Mouse (Mus musculus): ENCODE data around the gene Nav2. TPM values are rescaled to one million over a fixed set of nuclear protein-coding genes. Genes with fewer than 3 reads are reported as not detected.
A peak's percentile ranks its signal among the peaks of the same experiment; 100 is the strongest.

Gene Nav2
- polyA plus RNA-seq, 1 experiment from 2014 or later, result 22.4 TPM

DNA sequence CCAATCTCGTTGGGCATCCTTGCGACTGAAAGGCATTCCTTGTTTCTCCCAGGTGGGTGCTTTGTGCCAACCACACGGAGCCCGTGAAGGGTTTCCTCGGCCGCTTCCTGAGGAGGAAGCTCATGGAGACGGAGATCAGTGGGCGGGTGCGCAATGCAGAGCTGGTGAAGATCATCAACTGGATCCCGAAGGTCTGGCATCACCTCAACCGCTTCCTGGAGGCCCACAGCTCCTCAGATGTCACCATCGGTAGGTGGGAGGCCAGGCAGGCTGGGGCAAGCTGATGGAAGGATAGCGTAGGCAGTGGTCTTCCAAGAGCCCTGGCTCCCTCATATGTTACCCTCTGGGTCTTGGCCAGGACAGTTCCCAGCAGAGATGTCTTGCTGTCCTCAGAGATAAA, 689.7 kb downstream of the Nav2 start:
- peaks cover 34% of the 10 kb centered on the region; the same call in 1 of the 2 replicates for H3K36me3 ChIP-seq (ENCODE audit: insufficient read depth, low read length)
- H3K27me3 ChIP-seq (replicated peaks; ENCODE audit: insufficient read depth, low read length), result no peaks in the 10 kb centered on the region
- WGBS, result 88% methylated on average over 13 of the region's 13 CpGs

DNA sequence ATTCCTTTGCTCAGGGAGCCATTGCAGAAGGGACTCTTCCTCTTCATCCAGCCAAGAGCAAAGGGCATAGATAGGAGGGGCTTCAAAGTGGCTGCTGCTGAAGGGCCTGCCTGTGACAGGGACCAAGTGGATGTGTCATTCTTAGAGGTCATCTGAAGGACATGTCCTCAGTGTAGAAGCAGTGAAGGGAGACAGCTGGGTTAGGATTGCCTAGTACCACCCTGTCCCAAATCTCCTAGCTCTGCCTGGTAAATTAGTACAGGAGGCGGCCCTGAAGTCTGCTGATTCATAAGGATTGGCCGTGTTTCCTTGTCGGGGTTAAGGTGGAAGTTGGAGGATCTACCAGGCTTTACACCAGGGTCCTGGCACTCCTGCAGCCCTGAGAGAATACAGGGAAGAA, 691.4 kb downstream of the Nav2 start:
- H3K27me3 ChIP-seq (replicated peaks; ENCODE audit: insufficient read depth, low read length), result no peaks in the 10 kb centered on the region
- 75% methylated on average over 3 of the region's 3 CpGs for WGBS
- peak; percentile 78 for ATAC-seq
- peak; percentile 60 for DNase-seq (ENCODE audit: low spot score)
- no peak overlapping the region for H3K27ac ChIP-seq (ENCODE audit: low read length)
- no peaks in the 10 kb centered on the region for H3K9me3 ChIP-seq (ENCODE audit: low read length)
- TF ChIP-seq EP300 (IDR thresholded peaks at IDR 0.05) (no peak), CTCF (IDR thresholded peaks at IDR 0.05) (no peak)
- no peak overlapping the region for H3K9ac ChIP-seq (replicated peaks; ENCODE audit: low read depth)
- peaks cover 23% of the 10 kb centered on the region; the same call in 1 of the 2 replicates for H3K36me3 ChIP-seq (ENCODE audit: insufficient read depth, low read length)
- no peak overlapping the region for H3K4me3 ChIP-seq (ENCODE audit: low read depth, low read length)
- no peaks in the 10 kb centered on the region for H3K4me1 ChIP-seq (ENCODE audit: insufficient read depth, low read depth, low read length)
- H3K4me2 ChIP-seq (replicated peaks; ENCODE audit: low read depth, low read length), result no peak overlapping the region

More for the DNA sequence above, 689.7 kb downstream of the Nav2 start:
- Histone ChIP-seq H3K4me2 (replicated peaks; ENCODE audit: low read depth, low read length) (no peak overlapping the region), H3K4me3 (ENCODE audit: low read depth, low read length) (no peak overlapping the region), H3K27ac (ENCODE audit: low read length) (no peak overlapping the region), H3K9ac (replicated peaks; ENCODE audit: low read depth) (no peak overlapping the region), H3K4me1 (ENCODE audit: insufficient read depth, low read depth, low read length) (no peaks in the 10 kb centered on the region), H3K9me3 (ENCODE audit: low read length) (no peaks in the 10 kb centered on the region)
- DNase-seq (ENCODE audit: low spot score) (no peak), ATAC-seq (no peak)
- TF ChIP-seq CTCF (IDR thresholded peaks at IDR 0.05) (no peak), EP300 (IDR thresholded peaks at IDR 0.05) (no peak)

DNA sequence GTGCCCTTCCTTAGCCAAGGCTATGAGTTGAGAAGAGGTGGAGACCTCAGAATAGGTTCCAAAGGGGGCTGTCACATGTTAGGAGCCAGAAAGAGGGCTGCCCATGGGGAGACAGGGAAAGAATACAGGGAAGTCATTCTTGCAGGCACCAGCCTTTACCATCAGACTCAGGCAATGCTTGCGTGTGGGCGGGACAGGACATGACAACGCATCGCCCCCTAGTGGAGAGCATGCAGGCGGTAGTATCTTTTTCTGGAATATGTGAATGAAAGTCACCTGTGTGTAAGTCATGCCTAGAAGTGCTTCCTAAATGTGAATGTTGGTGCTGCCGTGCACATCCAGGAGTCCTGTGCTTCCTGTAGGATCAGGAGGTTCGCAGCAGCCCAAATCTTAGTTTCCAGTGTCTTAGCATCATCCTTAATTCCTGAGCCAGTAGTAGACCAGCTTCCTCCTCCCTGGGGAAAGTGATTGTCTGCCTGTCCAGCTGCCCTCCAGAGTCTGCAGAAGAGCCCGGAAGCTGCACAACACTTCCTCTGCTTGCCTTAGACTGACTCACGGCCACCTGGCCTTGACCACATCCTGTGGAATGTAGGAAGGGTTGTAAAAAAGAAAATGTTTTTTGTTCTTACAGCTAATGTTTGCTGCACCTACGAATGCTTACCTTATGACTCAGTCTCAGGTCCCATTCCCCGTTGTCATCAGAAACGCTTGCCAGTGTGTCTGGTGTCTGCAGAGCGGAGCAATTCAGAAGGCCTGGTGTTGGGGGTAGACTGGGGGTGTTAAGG, 692.9 kb downstream of the Nav2 start:
- no peaks in the 10 kb centered on the region for H3K4me1 ChIP-seq (ENCODE audit: insufficient read depth, low read depth, low read length)
- DNase-seq (ENCODE audit: low spot score) (peak; percentile 82), ATAC-seq (peak; percentile 36)
- TF ChIP-seq CTCF (IDR thresholded peaks at IDR 0.05) (peak; percentile 93), EP300 (IDR thresholded peaks at IDR 0.05) (no peak)
- H3K4me3 ChIP-seq (ENCODE audit: low read depth, low read length), result no peak overlapping the region
- H3K27me3 ChIP-seq (replicated peaks; ENCODE audit: insufficient read depth, low read length), result no peaks in the 10 kb centered on the region
- no peaks in the 10 kb centered on the region for H3K9me3 ChIP-seq (ENCODE audit: low read length)
- peaks cover 16% of the 10 kb centered on the region; the same call in 1 of the 2 replicates for H3K36me3 ChIP-seq (ENCODE audit: insufficient read depth, low read length)
- H3K4me2 ChIP-seq (replicated peaks; ENCODE audit: low read depth, low read length), result no peak overlapping the region
- no peak overlapping the region for H3K9ac ChIP-seq (replicated peaks; ENCODE audit: low read depth)
- H3K27ac ChIP-seq (ENCODE audit: low read length), result no peak overlapping the region
- 37% methylated on average over 13 of the region's 13 CpGs for WGBS

DNA sequence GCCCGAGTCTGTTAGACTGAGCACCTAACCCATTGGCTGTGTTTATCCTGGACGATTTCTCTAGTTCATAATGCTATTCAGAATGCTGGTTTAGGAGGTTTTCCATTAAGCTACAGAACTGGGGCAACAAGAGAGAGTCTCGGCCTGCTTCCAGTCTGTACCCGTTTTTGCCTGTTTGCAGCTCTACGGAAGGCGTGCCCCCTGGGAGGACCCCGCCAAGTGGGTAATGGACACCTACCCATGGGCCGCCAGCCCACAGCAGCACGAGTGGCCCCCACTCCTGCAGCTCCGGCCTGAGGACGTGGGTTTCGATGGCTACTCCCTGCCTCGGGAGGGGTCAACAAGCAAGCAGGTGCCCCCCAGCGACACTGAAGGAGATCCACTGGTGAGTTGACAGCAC, 695.7 kb downstream of the Nav2 start:
- DNase-seq (ENCODE audit: low spot score) (no peak), ATAC-seq (no peak)
- H3K27me3 ChIP-seq (replicated peaks; ENCODE audit: insufficient read depth, low read length), result no peaks in the 10 kb centered on the region
- 92% methylated on average over 14 of the region's 14 CpGs for WGBS
- no peak for TF ChIP-seq CTCF (IDR thresholded peaks at IDR 0.05)
- TF ChIP-seq EP300 (IDR thresholded peaks at IDR 0.05), result no peak
- no peaks in the 10 kb centered on the region for H3K9me3 ChIP-seq (ENCODE audit: low read length)
- H3K4me3 ChIP-seq (ENCODE audit: low read depth, low read length), result no peak overlapping the region
- H3K27ac ChIP-seq (ENCODE audit: low read length), result no peak overlapping the region
- no peak overlapping the region for H3K9ac ChIP-seq (replicated peaks; ENCODE audit: low read depth)
- no peak overlapping the region for H3K4me2 ChIP-seq (replicated peaks; ENCODE audit: low read depth, low read length)
- H3K4me1 ChIP-seq (ENCODE audit: insufficient read depth, low read depth, low read length), result no peaks in the 10 kb centered on the region
- H3K36me3 ChIP-seq (ENCODE audit: insufficient read depth, low read length), result peaks cover 4% of the 10 kb centered on the region; the same call in 1 of the 2 replicates

DNA sequence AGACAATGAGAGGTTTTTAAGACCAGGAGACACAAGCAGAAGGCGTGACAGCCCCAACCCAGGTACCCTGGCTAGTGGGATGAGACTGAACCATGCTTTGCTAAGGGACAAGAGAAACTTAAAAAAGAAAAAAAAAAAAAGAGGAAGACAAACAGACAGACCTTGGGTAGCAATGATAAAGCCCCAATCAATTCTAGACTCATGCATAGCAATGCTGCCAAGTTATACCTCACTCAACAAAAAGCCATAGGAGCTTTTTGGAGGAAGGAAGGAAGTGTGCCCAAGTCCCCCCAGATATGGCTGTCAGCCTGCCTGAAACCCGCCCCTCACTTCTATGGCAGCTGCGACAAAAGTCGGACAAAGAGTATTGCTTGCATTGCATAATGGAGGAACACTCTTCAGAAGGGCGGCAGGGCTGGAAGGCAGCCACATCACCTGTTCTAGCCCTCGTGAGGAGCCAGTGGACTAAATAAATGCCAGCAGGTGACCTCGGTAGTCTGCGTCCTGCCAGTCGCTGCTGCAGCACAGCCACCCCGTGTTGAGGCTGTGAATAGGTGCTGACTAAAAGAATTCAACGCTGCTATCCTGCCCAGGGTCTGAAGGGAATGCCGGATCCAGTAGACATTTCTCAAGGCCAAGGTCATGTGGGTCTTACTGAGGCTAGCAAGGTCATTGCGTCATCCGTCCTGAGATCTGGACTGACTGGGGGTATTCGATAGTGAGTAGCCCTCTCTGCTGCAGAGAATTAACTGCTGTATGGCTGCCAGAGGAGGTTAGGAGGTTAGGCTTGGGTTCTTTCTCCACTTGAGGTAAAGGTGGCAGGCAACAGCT, 696.7 kb downstream of the Nav2 start:
- ATAC-seq (peak; percentile 27), DNase-seq (ENCODE audit: low spot score) (peak; percentile 34)
- peaks cover 4% of the 10 kb centered on the region; the same call in 1 of the 2 replicates for H3K36me3 ChIP-seq (ENCODE audit: insufficient read depth, low read length)
- no peak overlapping the region for H3K27ac ChIP-seq (ENCODE audit: low read length)
- no peaks in the 10 kb centered on the region for H3K4me1 ChIP-seq (ENCODE audit: insufficient read depth, low read depth, low read length)
- H3K27me3 ChIP-seq (replicated peaks; ENCODE audit: insufficient read depth, low read length), result no peaks in the 10 kb centered on the region
- H3K4me3 ChIP-seq (ENCODE audit: low read depth, low read length), result no peak overlapping the region
- TF ChIP-seq CTCF (IDR thresholded peaks at IDR 0.05) (no peak), EP300 (IDR thresholded peaks at IDR 0.05) (no peak)
- H3K9me3 ChIP-seq (ENCODE audit: low read length), result no peaks in the 10 kb centered on the region
- H3K4me2 ChIP-seq (replicated peaks; ENCODE audit: low read depth, low read length), result no peak overlapping the region
- H3K9ac ChIP-seq (replicated peaks; ENCODE audit: low read depth), result no peak overlapping the region
- 64% methylated on average over 15 of the region's 15 CpGs for WGBS

DNA sequence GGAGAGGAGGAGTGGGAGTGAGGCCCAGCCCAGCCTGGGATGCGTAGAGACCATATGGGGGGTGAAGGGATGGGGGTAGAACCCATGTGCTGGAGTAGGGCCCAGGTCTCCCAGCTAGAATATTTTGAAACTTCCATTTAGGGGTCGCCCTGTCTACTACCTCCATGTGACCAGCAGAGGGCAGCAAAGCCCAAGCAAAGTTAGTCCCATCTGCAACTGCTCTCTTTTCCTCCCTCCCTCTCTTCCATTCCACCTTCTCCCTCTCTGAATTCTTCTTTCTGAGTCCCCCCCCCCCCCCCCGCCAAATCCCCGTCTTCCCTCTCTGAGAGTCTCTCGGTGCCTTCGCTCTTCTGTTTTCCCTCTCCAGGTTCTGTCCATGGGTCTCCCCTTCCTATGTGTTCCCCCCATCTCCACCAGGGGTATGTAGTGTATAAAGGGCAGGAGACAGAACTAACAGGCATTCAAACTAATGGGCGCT, 707.8 kb downstream of the Nav2 start:
- TF ChIP-seq EP300 (IDR thresholded peaks at IDR 0.05) (no peak), CTCF (IDR thresholded peaks at IDR 0.05) (peak; percentile 82)
- H3K9me3 ChIP-seq (ENCODE audit: low read length), result no peaks in the 10 kb centered on the region
- peak; percentile 83 for DNase-seq (ENCODE audit: low spot score)
- H3K27ac ChIP-seq (ENCODE audit: low read length), result no peak overlapping the region
- H3K9ac ChIP-seq (replicated peaks; ENCODE audit: low read depth), result no peak overlapping the region
- ATAC-seq, result peak; percentile 57
- H3K27me3 ChIP-seq (replicated peaks; ENCODE audit: insufficient read depth, low read length), result no peaks in the 10 kb centered on the region
- 8% methylated on average over 6 of the region's 7 CpGs for WGBS
- H3K4me3 ChIP-seq (ENCODE audit: low read depth, low read length), result no peak overlapping the region
- H3K36me3 ChIP-seq (ENCODE audit: insufficient read depth, low read length), result no peaks in the 10 kb centered on the region
- no peaks in the 10 kb centered on the region for H3K4me1 ChIP-seq (ENCODE audit: insufficient read depth, low read depth, low read length)
- 0 out of 2 replicates have a peak overlapping the region, but pooled peaks have one; percentile 6 for H3K4me2 ChIP-seq (replicated peaks; ENCODE audit: low read depth, low read length)

Data from lung, postnatal 0 days (tissue).